Mouse (Mus musculus) kidney, postnatal 25 days (tissue): ENCODE data around the gene Apol7c.
A peak's percentile ranks its signal among the peaks of the same experiment; 100 is the strongest.
"Not testable (repeated sequence)": the region's sequence is repeated elsewhere in the genome, so short reads cannot be mapped to it uniquely, and the experiment has no call there.

ENCODE experiments used
- DNase-seq, 2 experiments: peaks; one replicate each; pipeline ENCODE4 v3.0.0; 2021; ENCODE audit warnings: mixed read lengths in 2 of 2

Apol7c gene

DNA sequence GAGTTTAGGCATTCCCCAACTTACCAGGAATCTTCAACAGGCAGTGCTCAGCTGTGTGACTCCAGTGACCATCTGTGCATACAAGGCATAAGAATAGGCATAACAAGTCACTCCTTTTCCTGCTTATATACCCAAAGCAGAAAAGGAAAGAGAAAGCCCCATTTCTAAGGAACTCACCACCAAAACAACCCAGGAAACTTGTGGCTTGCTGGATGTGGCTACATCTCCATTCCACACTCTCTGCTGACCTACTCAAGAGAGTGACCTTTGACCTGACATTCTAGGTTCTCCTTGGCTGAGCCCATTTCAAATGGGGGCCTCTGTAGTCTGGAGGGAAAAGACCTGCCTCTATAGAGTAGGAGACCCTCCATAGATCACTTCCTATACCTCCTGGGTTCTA, at the start of gene Apol7c:
Gene Apol7c, minus strand, starts transcription at position 101 of the 400 bp plus-strand sequence.
- no peak for DNase-seq

- peak; percentile 45 to 71 for DNase-seq
Observed at GRCm38 (mm10) chr15:77581681-77582080, 48.6 kb upstream of the Apol7c start.

DNA sequence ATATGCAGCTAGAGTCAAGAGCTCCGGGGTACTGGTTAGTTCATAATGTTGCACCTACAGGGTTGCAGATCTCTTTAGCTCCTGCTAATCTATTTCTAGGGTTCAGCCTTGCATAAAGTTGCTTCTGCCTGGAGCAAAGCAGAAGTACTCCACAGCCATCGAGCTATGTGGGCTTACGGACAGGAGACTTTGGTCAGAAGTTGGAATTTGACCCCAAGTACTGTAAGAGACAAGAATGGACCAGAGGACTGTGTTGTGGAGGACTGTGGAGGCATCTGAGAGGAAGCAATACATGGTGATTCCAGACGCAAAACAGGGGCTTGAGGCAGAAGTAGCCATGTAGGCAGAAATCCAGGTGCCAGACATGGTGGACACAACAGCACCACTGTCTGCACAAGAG, 46.2 kb upstream of the Apol7c start:
- no peak for DNase-seq

DNA sequence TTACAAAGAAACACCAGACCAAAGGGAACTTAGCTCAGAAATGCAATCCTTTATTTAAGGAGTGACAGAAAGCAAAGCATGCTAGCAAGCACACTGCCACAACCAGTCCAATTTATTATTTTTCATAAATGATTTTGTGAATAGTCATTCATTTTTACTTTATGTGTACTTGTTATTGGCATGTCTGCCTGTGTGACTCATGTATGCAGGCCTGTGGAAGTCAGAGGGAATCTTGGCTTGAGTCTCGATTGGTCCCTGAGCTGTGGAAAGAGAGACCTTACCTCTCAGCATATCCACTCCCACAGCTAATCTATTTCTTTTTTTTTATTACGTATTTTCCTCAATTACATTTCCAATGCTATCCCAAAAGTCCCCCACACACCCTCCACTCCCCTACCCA, 45.7 kb upstream of the Apol7c start:
- no peak for DNase-seq

- no peak for DNase-seq
Observed at GRCm38 (mm10) chr15:77563219-77563618, 30.1 kb upstream of the Apol7c start.

GRCm38 (mm10) chr15:77561792-77562191, 28.7 kb upstream of the Apol7c start, which contains the start of gene 1700025B11Rik:
TSS of gene 1700025B11Rik (minus strand) at chr15:77561892.
- DNase-seq = no peak

GRCm38 (mm10) chr15:77539221-77539620, 6.1 kb upstream of the Apol7c start:
- not testable (repeated sequence) for DNase-seq

DNA sequence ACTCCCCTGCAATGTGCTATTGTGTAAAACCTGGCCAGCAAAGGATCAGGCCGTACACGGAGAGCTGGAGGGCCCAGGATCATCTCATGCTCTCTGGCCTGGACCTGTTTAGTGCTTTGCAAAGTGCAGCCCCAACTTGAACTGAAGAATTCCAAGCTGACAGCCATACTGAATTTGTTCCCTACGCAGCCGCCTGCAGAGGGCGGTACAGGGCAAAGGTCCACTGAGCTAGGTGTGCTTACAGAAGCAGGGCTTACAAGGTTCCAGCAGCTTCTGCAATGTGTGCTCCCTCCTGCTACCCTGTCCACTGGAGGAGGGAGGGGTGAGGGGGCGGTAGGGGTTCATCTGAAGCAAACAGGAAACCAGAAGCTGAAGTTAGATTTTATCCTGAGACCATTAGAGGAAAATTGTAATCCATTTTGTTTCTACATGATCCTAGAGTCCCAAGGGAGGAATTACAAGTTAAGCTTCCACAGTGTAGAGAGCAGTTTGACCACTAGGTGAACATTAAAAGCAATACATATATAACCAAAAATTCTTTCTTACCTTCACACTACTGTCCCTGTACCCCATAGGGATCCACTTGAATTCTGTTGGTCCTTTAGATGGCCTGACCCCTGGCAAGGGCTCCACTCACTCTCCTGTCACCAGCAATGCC, 9.8 kb downstream of the Apol7c start:
- DNase-seq = peak; percentile 80 to 82

- DNase-seq = not testable (repeated sequence)
Observed at GRCm38 (mm10) chr15:77520596-77520995, 12.5 kb downstream of the Apol7c start.

- not testable (repeated sequence) for DNase-seq
Observed at GRCm38 (mm10) chr15:77507966-77508365, 25.1 kb downstream of the Apol7c start, which contains the start of gene Apol11a. TSS of gene Apol11a (plus strand) at chr15:77508271.

DNA sequence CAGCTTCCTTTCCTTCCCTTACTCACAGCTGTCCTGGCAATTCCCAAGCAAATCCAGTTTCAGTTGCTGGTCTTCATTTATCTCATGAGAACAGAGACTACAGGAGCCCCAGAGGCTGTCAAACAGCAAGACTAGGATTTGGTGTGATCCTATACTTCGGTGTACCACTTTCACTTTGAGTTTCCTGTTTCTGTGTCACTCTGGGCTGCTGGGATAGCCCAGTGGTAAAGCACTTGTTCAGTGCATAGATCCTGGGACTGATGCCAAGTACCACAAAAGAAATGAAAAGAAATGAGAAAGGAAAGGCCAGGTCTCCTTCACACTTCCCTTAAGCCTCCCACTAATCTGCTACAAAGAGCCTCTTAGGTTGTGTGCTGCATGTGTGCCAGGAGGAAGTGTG, 38.4 kb downstream of the Apol7c start:
- DNase-seq = not testable (repeated sequence)

GRCm38 (mm10) chr15:77493181-77493580, 39.9 kb downstream of the Apol7c start:
- not testable (repeated sequence) for DNase-seq

DNA sequence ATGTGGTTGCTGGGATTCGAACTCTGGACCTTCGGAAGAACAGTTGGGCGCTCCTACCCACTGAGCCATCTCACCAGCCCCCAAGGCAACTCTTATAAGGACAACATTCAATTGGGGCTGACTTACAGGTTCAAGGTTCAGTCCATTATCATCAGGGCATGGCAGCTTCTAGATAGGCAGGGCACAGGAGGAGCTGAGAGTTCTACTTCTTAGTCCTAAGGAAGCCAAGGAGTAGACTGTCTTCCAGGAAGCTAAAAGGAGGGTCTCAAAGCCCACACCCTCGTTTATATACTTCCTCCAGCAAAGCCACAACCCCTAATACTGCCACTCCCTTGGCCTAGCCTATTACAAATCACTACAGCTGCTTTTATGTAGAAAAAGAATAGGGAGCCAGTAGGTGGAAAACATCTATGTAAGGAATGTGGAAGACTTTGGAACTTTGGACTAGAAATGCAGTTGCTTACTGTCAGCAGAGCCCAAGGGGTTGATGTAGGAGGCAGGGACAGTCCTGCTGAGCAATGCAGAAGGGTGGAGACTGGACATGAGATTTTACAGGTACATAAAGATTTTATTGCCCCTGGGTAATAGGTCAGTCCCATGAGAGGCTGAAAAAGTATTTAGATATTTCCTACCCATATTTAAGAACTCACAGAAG, 50.8 kb downstream of the Apol7c start:
- DNase-seq = no peak

GRCm38 (mm10) chr15:77476693-77477092, 56.4 kb downstream of the Apol7c start, which contains the start of gene Apol10a:
TSS of gene Apol10a (plus strand) at chr15:77477047.
- not testable (repeated sequence) for DNase-seq
